Mouse (Mus musculus) C2C12 (cell line): ENCODE data around the gene Ppp2r5e.

Source experiments
- CEBPB ChIP-seq: IDR thresholded peaks from one replicate; pipeline ENCODE4 v1.6.1; 2011; ENCODE audit warnings: low read depth, mild to moderate bottlenecking, control low read depth, moderate library complexity
- CTCF ChIP-seq: IDR thresholded peaks from one replicate; pipeline ENCODE4 v1.5.1; 2011; ENCODE audit not compliant: control insufficient read depth, insufficient read depth, insufficient read length
- FOSL1 ChIP-seq: IDR thresholded peaks from one replicate; pipeline ENCODE4 v1.8.0; 2011; ENCODE audit warnings: mild to moderate bottlenecking, low read length; ENCODE audit not compliant: poor library complexity, insufficient read depth, severe bottlenecking
- MAX ChIP-seq: IDR thresholded peaks from one replicate; pipeline ENCODE4 v1.6.1; 2011; ENCODE audit warnings: mild to moderate bottlenecking, control low read depth
- MYOD1 ChIP-seq: IDR thresholded peaks from one replicate; pipeline ENCODE4 v1.6.1; 2011; ENCODE audit warnings: low read depth; ENCODE audit not compliant: control insufficient read depth, insufficient read length
- MYOG ChIP-seq: IDR thresholded peaks from one replicate; pipeline ENCODE4 v1.6.1; 2011; ENCODE audit not compliant: control insufficient read depth, insufficient read length; ENCODE audit errors: extremely low read depth
- USF1 ChIP-seq: IDR thresholded peaks from one replicate; pipeline ENCODE4 v1.6.1; 2011; ENCODE audit warnings: low read depth, mild to moderate bottlenecking, control low read depth, moderate library complexity

GRCm38 (mm10) chr12:75472107-75472506 lies 123.9 kb downstream of the Ppp2r5e start:
- TF ChIP-seq USF1 (no peak), CTCF (no peak), MAX (no peak), MYOD1 (no peak), MYOG (no peak), FOSL1 (no peak), CEBPB (no peak)
